Mouse (Mus musculus) megakaryocyte, embryonic 14.5 days (primary cell): ENCODE results near the gene Krt87.

Source experiments
- FLI1 ChIP-seq: IDR thresholded peaks from 2 replicates; pipeline ENCODE4 v1.6.1; 2012; ENCODE audit warnings: low read length, inconsistent platforms, mixed read lengths
- GATA1 ChIP-seq: IDR thresholded peaks from 3 replicates; pipeline ENCODE4 v1.6.1; 2012; ENCODE audit warnings: mixed read lengths, low read length, inconsistent platforms, borderline replicate concordance

DNA sequence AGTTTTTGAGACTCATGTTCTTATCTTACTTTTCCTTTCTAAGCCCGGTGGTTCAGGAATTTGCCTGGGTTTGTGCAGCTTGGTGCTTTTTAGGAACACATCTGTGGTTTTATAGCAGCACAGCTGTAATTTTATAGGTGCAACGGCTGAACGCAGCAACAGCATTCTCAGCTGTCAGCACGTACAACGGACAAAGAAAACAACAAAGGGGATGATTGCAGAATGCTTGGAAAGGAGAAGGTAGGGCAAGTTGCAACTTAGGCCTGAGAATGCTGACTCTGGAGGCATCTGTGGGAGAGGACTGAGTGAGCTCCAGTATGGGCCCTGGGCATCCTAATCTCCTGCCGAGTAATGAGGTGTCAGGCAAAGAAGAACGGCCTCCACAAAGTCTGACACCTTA lies 42.1 kb downstream of the Krt87 start:
- TF ChIP-seq GATA1: no peak
- TF ChIP-seq FLI1: no peak
